Mouse (Mus musculus) hematopoietic stem cell, adult 5-6 weeks (primary cell): ENCODE results near the gene Kmt2c. TPM values are rescaled to one million over a fixed set of nuclear protein-coding genes. Genes with fewer than 3 reads are reported as not detected.
"Not testable (repeated sequence)": the region's sequence is repeated elsewhere in the genome, so short reads cannot be mapped to it uniquely, and the experiment has no call there.

ENCODE experiments used
- ATAC-seq, 2 experiments: fragments of 125-278 bp in 1 of 2; replicated peaks in 1 of 2; 2 replicates each; pipeline ENCODE4 v1.8.0; 2016 to 2017; ENCODE audit warnings: inconsistent platforms in 2 of 2, mild to moderate bottlenecking in 2 of 2, moderate number of reproducible peaks in 2 of 2, low read depth in 1 of 2, moderate TSS enrichment in 1 of 2; ENCODE audit not compliant: low FRiP score in 2 of 2, poor library complexity in 2 of 2, severe bottlenecking in 2 of 2, insufficient read depth in 1 of 2, low TSS enrichment in 1 of 2
- total RNA-seq: library from RNA; stranded (forward); fragments of 172-1452, 232-1000 nt; gene quantifications from 2 replicates; pipeline ENCODE4 v1.2.3, GENCODE M21; 2017

The Kmt2c gene
- total RNA-seq, 1 experiment from 2014 or later = 48.5 TPM

DNA sequence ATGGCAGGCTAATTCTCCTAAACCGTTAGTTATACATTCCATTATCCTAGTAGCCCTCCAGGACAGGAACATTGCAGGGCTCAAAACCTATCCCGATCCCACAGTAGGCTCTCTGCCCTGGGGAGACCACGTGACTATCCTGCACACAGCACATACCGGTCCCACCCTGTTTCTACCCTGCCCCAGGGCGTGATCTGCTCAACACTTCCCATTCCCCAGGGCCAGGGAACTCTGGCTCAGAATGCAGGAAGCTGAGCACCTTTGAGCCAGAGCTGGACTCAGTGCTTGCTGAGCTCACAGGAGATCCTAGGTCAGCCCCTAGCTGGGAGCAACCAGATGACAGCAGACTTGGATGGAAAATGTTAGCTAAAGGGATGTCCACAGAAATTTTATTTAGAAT is 27.5 kb upstream of the Kmt2c start:
- ATAC-seq = no peak

DNA sequence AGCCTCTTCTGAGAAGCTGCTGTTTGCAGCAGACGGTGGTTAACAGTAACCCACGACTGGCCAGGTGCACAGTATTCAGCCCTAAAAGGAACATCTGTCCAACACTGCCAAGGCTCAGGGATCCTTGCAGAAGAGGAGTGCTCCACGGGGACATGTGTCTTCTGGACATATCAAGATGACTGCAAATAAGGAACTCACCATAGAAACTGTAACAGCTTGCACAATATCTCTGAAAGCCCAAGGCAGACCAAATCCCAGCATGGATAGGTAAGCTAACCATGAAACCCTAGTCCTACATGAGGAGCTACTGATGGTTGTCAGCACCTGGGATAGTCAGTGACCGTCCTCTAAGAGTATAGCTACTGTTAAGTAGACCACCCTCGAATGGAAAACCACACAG is 22.9 kb upstream of the Kmt2c start:
- no peak for ATAC-seq

- ATAC-seq = no peak
Observed at GRCm38 (mm10) chr5:25519820-25520219, 21.2 kb upstream of the Kmt2c start.

- no peak for ATAC-seq
Observed at GRCm38 (mm10) chr5:25517550-25517949, 19.0 kb upstream of the Kmt2c start.

GRCm38 (mm10) chr5:25516301-25516895 is 17.8 kb upstream of the Kmt2c start:
- ATAC-seq = no peak

GRCm38 (mm10) chr5:25515767-25516166 is 17.2 kb upstream of the Kmt2c start, which contains the start of gene Cct8l1:
Cct8l1 (plus strand) TSS chr5:25516067.
- no peak for ATAC-seq

DNA sequence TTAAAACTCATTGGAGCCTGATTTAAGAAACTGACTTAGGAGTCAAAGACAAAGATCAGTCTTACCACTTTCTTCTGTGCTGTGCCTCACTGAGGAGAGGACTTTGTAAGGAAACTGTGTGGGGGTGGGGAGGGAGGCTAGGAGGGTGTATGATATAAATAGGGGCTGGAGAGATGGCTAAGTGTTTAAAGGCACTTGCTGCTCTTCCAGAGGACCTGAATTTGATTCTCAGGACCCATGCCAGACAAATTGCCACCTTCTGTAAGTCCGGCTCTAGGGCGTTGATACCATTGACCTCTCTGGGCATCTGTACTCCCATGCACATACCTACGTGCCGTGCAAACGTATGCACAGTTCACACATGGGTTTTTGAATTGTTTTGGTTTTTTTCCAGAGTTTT is 7.5 kb upstream of the Kmt2c start:
- no peak for ATAC-seq

GRCm38 (mm10) chr5:25500686-25501085 is 2.1 kb upstream of the Kmt2c start:
- no peak for ATAC-seq

DNA sequence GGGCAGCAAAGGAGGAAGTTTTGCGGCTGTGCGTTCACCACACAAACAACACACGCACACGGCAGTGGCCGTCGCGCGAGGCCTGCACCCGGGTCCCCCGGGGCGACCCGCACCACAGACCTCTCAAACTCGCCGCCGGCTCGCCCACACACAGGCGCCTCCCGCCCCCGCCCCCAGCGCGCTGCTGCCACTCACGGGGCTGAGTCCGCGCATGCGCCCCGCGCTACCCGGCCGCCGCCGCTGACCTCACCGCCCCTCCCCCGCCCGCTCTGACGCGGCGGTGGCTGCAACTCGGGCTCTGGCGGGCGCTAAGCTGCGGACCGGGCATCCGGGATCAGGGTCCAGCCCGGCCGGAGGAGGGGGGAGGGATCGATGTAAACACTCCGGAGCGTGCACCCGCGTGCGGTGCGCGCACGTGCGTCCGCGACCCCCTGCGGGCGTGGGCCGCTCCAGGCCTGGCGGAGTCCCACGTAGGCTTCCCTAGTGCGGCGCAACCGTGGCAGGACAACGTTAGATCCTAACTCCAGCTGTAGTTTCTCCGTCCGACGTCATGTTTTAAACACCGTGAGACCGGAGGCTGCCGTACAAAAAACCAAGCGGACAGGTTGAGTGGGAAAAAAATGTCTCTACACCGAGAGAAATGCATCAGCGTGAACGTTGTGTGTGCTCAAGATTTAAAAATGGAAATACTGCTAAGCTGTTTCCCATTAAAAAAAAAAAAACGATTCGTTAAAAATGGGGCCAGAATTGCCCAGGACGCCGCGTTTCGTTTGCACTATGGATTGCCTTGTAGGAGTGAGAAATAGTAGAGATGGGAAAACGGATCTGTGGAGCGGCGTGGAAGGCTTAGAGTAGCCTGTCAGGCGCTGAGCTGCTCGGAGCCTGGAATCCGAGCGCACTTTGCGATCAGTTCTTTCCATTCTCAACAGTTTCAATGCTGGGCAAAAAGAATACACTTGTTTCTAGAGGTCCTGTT is 1.1 kb upstream of the Kmt2c start:
- peak; percentile 53 to 74 for ATAC-seq

DNA sequence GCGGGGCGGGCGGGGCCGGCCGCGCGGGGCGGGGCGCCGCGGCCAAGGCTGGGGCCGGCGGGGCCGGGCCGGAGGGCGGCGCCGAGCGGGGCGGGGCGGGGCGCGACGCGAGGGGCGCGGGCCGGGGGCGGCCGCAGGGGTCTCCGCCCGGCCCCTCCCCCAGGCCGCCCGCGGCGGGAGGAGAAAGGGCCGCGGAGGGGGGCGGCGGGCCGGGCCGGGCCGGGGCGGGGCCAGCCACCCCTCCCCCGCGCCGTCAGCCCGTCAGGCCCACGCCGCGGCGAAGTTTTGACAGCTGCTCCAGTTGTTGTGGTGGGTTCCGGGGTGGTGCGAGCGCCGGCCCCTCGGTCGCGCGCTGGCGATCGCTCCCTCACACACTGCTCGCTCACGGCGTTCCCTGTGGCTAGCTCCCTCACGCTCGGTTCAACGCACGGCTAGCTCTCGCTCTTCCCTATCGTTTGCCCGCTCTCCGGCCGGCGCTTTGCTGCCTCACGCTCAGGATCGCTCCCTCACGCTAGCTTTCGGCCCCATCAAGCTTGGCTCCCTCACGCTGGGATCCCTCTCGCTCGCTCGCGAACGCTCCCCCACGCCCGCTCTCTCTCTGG is 339 bp upstream of the Kmt2c start:
- peak; percentile 46 to 49 for ATAC-seq

DNA sequence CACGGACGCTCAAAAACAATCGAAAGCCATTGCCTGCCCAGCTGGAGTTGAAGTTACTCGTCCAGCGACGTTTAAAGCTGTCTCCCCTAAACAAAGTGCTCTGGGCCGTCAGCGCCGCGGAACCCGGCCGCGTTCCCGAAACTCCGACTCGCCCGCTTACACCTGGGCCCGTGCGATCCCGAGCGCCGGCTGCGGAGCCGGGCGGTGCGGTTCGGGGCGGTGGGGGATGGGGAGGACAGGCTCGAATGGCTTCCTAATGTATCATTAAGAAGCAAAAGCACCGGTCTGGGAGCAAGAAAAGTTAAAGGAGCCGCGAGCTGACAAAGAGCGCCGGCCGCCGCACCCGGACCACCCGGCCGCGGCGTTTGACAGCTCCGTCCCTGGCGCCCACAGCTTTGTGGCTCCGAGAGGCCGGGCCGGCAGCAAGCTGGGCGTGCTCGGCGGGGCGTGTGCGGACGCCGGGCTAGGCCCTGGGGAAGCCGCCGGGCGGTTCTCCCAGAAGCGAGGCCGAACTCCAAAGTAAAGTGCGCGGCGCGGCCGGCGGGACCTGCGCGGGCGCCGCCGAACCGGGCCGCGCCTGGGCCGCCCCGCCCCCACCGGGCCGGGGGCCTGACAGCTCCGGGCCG is 750 bp downstream of the Kmt2c start:
- no peak for ATAC-seq

GRCm38 (mm10) chr5:25497369-25497719 is 1.2 kb downstream of the Kmt2c start:
- no peak for ATAC-seq

- ATAC-seq = no peak
Observed at GRCm38 (mm10) chr5:25496652-25497051, 1.9 kb downstream of the Kmt2c start.

GRCm38 (mm10) chr5:25478863-25479262 is 19.7 kb downstream of the Kmt2c start:
- ATAC-seq = no peak

GRCm38 (mm10) chr5:25475789-25476188 is 22.8 kb downstream of the Kmt2c start:
- no peak; a peak in 1 of 4 replicates for ATAC-seq

- peak; percentile 53 to 71; a peak in 3 of 4 replicates for ATAC-seq
Observed at GRCm38 (mm10) chr5:25472070-25472469, 26.5 kb downstream of the Kmt2c start.

DNA sequence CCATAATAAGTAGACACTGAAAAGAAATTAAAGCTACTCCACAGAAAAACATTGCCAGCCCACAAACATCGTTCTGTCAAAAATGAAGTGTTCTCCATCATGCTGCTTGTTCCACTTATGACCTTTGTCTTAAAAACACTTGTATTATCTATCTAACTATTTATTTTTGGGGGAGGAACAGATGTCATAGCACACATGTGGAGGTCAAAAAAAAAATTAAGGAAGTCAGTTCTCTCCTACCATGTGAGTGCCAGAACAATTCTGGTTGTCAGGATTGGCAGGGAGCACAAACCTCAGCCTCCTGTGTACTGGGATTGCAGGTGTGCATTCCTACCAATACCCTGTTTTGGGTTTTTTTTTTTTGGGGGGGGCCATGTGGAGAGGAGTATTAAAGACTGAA is 36.6 kb downstream of the Kmt2c start:
- ATAC-seq = no peak

DNA sequence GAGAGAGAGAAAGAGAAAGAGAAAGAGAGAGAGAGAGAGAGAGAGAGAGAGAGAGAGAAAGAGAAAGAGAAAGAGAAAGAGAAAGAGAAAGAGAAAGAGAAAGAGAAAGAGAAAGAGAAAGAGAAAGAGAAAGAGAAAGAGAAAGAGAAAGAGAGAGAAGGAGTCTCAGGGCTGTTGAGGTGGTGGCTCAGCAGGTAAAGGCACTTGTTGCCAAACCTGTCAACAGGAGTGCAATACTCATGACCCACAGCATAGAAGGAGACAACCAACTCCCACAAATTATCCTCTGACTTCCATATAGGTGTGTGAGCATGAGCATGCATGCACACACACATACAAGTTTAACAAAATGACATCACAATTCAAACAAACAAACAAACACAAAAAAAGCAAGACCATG is 43.2 kb downstream of the Kmt2c start:
- not testable (repeated sequence) for ATAC-seq
